Mouse (Mus musculus): Measurements from ENCODE around the gene Prokr2.

GRCm38 (mm10) chr2:132389562-132389961 is 4.3 kb upstream of the Prokr2 start:
- TF ChIP-seq GATA1 (IDR thresholded peaks at IDR 0.05; ENCODE audit: borderline replicate concordance, low read length) (no peak), FLI1 (IDR thresholded peaks at IDR 0.05; ENCODE audit: low read length) (no peak)

Data from megakaryocyte, embryonic 14.5 days (primary cell).